Mouse (Mus musculus): ENCODE results near the gene Tenm3. TPM values are rescaled to one million over a fixed set of nuclear protein-coding genes. Genes with fewer than 3 reads are reported as not detected.

Gene Tenm3
- polyA plus RNA-seq, 2 experiments, result 38.0 to 48.1 TPM

- H3K4me2 ChIP-seq (replicated peaks; ENCODE audit: low read depth, low read length, severe bottlenecking), result no peak overlapping the region
- DNase-seq (ENCODE audit: low spot score), result no peak
Observed at GRCm38 (mm10) chr8:48568608-48569007, 275.1 kb downstream of the Tenm3 start.

GRCm38 (mm10) chr8:48567929-48568607 is 275.7 kb downstream of the Tenm3 start:
- H3K9ac ChIP-seq (ENCODE audit: low read depth, low read length, severe bottlenecking), result no peak overlapping the region
- H3K4me3 ChIP-seq (replicated peaks; ENCODE audit: low read length), result no peak overlapping the region
- ATAC-seq (ENCODE audit: low FRiP score, low read depth), result no peak
- 55% methylated on average over 10 of the region's 10 CpGs for WGBS
- H3K4me1 ChIP-seq (ENCODE audit: control insufficient read depth, insufficient read depth, low read length), result peaks cover 22% of the 10 kb centered on the region
- no peaks in the 10 kb centered on the region for H3K36me3 ChIP-seq (ENCODE audit: control insufficient read depth, insufficient read depth, low read length)
- no peak overlapping the region for H3K4me2 ChIP-seq (replicated peaks; ENCODE audit: low read depth, low read length, severe bottlenecking)
- peak overlapping the region; percentile 26; the same call in 1 of the 2 replicates for H3K27ac ChIP-seq (replicated peaks; ENCODE audit: low read depth, low read length)
- DNase-seq (ENCODE audit: low spot score), result no peak
- no peaks in the 10 kb centered on the region for H3K27me3 ChIP-seq (ENCODE audit: control insufficient read depth, insufficient read depth, low read length)
- no peak for TF ChIP-seq POLR2A (IDR thresholded peaks at IDR 0.05; ENCODE audit: borderline replicate concordance, extremely low read depth, insufficient read depth, insufficient read length)
- H3K9me3 ChIP-seq (ENCODE audit: control insufficient read depth, low read length), result no peaks in the 10 kb centered on the region

More at GRCm38 (mm10) chr8:48568608-48569007, 275.1 kb downstream of the Tenm3 start:
- no peak for ATAC-seq (ENCODE audit: low FRiP score, low read depth)
- no peaks in the 10 kb centered on the region for H3K27me3 ChIP-seq (ENCODE audit: control insufficient read depth, insufficient read depth, low read length)
- no peak overlapping the region for H3K4me3 ChIP-seq (replicated peaks; ENCODE audit: low read length)
- no peak for TF ChIP-seq POLR2A (IDR thresholded peaks at IDR 0.05; ENCODE audit: borderline replicate concordance, extremely low read depth, insufficient read depth, insufficient read length)
- H3K27ac ChIP-seq (replicated peaks; ENCODE audit: low read depth, low read length), result no peak overlapping the region; the same call in 1 of the 2 replicates
- H3K4me1 ChIP-seq (ENCODE audit: control insufficient read depth, insufficient read depth, low read length), result peaks cover 23% of the 10 kb centered on the region
- WGBS, result 51% methylated on average over 4 of the region's 4 CpGs
- no peak overlapping the region for H3K9ac ChIP-seq (ENCODE audit: low read depth, low read length, severe bottlenecking)
- no peaks in the 10 kb centered on the region for H3K9me3 ChIP-seq (ENCODE audit: control insufficient read depth, low read length)
- H3K36me3 ChIP-seq (ENCODE audit: control insufficient read depth, insufficient read depth, low read length), result no peaks in the 10 kb centered on the region

DNA sequence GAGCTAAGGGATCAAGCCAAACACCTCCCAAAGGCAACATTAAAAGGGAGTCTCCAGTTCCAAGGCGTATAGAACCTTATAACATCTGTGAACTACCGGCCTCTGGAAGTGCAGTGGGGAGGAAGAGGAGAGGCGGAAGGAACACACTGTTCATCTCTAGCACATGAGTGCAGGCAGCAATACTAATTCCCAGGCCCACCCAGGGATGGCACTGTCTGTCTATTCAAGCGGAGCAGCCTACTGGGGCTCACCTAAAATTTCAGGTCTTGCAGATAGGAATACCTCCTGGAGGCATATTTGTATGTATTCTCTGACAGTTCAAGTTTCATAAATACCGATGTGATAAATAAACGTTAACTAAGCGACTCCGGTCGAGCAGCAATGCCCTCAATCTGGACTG is 283.5 kb downstream of the Tenm3 start:
- H3K4me2 ChIP-seq (replicated peaks; ENCODE audit: low read depth, low read length, severe bottlenecking), result no peak overlapping the region
- no peak overlapping the region for H3K27ac ChIP-seq (replicated peaks; ENCODE audit: low read depth, low read length)
- H3K4me1 ChIP-seq (ENCODE audit: control insufficient read depth, insufficient read depth, low read length), result peaks cover 8% of the 10 kb centered on the region
- no peaks in the 10 kb centered on the region for H3K36me3 ChIP-seq (ENCODE audit: control insufficient read depth, insufficient read depth, low read length)
- no peak overlapping the region for H3K9ac ChIP-seq (ENCODE audit: low read depth, low read length, severe bottlenecking)
- TF ChIP-seq POLR2A (IDR thresholded peaks at IDR 0.05; ENCODE audit: borderline replicate concordance, extremely low read depth, insufficient read depth, insufficient read length), result no peak
- no peaks in the 10 kb centered on the region for H3K9me3 ChIP-seq (ENCODE audit: control insufficient read depth, low read length)
- whole genome bisulfite sequencing, result 60% methylated on average over 9 of the region's 9 CpGs
- ATAC-seq (ENCODE audit: low FRiP score, low read depth), result no peak
- DNase-seq (ENCODE audit: low spot score), result no peak
- H3K27me3 ChIP-seq (ENCODE audit: control insufficient read depth, insufficient read depth, low read length), result no peaks in the 10 kb centered on the region
- no peak overlapping the region for H3K4me3 ChIP-seq (replicated peaks; ENCODE audit: low read length)

- peak; percentile 78 for ATAC-seq (ENCODE audit: low FRiP score, low read depth)
- Histone ChIP-seq H3K36me3 (ENCODE audit: control insufficient read depth, insufficient read depth, low read length) (no peaks in the 10 kb centered on the region), H3K27me3 (ENCODE audit: control insufficient read depth, insufficient read depth, low read length) (no peaks in the 10 kb centered on the region), H3K4me1 (ENCODE audit: control insufficient read depth, insufficient read depth, low read length) (peaks cover 16% of the 10 kb centered on the region), H3K4me2 (replicated peaks; ENCODE audit: low read depth, low read length, severe bottlenecking) (peak overlapping the region; percentile 78), H3K27ac (replicated peaks; ENCODE audit: low read depth, low read length) (peak overlapping the region; percentile 98), H3K4me3 (replicated peaks; ENCODE audit: low read length) (peak overlapping the region; percentile 67), H3K9ac (ENCODE audit: low read depth, low read length, severe bottlenecking) (peak overlapping the region; percentile 84), H3K9me3 (ENCODE audit: control insufficient read depth, low read length) (no peaks in the 10 kb centered on the region)
- DNase-seq (ENCODE audit: low spot score), result peak; percentile 45
- TF ChIP-seq POLR2A (IDR thresholded peaks at IDR 0.05; ENCODE audit: borderline replicate concordance, extremely low read depth, insufficient read depth, insufficient read length), result no peak
- 0% methylated on average over 44 of the region's 55 CpGs for WGBS
Observed at GRCm38 (mm10) chr8:48555546-48556141, 288.1 kb downstream of the Tenm3 start.

DNA sequence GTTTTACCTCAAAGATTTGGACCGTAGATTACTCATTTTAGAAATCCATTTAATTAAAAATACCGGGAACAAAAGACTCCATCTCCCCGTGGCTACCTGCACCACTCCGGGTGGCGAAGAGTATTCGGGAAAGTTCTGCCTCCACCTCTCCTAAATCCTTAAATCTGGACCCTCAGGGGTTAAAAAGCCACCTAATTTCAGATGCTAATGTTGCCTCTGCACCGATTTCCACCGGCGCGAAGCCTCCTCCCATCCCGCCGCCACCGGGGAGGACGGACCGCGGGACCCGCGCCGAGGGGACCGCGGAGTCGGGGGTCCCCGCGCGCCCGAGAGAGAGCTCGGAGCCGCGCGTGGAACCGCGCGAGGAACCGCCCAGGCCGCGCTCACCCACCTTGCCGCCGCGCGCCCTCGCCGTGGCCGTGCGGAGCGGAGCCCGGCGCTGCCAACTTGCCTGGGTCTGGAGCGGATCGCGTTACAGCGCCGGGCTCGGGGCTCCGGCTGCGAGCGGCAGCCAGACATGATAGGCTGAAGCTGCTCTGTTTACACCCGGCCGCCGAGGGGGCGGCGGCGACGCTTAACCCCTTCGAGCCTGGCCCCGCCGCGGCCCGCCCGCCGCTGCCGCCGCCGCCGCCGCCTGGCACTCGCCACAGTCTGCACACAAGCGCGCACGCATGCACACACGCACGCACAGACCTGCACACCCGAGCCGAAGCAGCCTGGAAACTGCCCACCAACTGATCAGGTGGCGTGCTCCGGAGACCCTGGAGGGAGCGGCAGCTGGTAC is 288.8 kb downstream of the Tenm3 start:
- DNase-seq (ENCODE audit: low spot score), result peak; percentile 90
- H3K4me3 ChIP-seq (replicated peaks; ENCODE audit: low read length), result peak overlapping the region; percentile 67
- H3K4me2 ChIP-seq (replicated peaks; ENCODE audit: low read depth, low read length, severe bottlenecking), result peak overlapping the region; percentile 78
- H3K9ac ChIP-seq (ENCODE audit: low read depth, low read length, severe bottlenecking), result peak overlapping the region; percentile 84
- H3K4me1 ChIP-seq (ENCODE audit: control insufficient read depth, insufficient read depth, low read length), result peaks cover 18% of the 10 kb centered on the region
- no peaks in the 10 kb centered on the region for H3K27me3 ChIP-seq (ENCODE audit: control insufficient read depth, insufficient read depth, low read length)
- no peaks in the 10 kb centered on the region for H3K9me3 ChIP-seq (ENCODE audit: control insufficient read depth, low read length)
- ATAC-seq (ENCODE audit: low FRiP score, low read depth), result peak; percentile 94
- H3K27ac ChIP-seq (replicated peaks; ENCODE audit: low read depth, low read length), result peak overlapping the region; percentile 98
- WGBS, result under 1% methylated on average over 66 of the region's 86 CpGs
- no peaks in the 10 kb centered on the region for H3K36me3 ChIP-seq (ENCODE audit: control insufficient read depth, insufficient read depth, low read length)
- peak; percentile 67; the same call in 1 of the 2 replicates for TF ChIP-seq POLR2A (IDR thresholded peaks at IDR 0.05; ENCODE audit: borderline replicate concordance, extremely low read depth, insufficient read depth, insufficient read length)
